Mouse (Mus musculus) G1E (cell line): ENCODE data around the gene Dgkd. TPM values are rescaled to one million over a fixed set of nuclear protein-coding genes. Genes with fewer than 3 reads are reported as not detected.

Source experiments
- ATAC-seq: 2 replicates; pipeline ENCODE4 v1.8.0; 2016; ENCODE audit warnings: mild to moderate bottlenecking; ENCODE audit not compliant: insufficient number of reproducible peaks, poor library complexity, low FRiP score, severe bottlenecking; ENCODE audit errors: extremely low read depth
- DNase-seq: peaks from one replicate; pipeline ENCODE4 v3.0.0; 2012; ENCODE audit warnings: low spot score
- H3K27me3 ChIP-seq: 2 replicates; pipeline ENCODE4 v1.6.1; 2012; ENCODE audit warnings: mild to moderate bottlenecking, low read length, inconsistent platforms; ENCODE audit not compliant: insufficient read depth
- H3K36me3 ChIP-seq: replicated peaks from 2 replicates; pipeline ENCODE3; 2012; ENCODE audit warnings: mild to moderate bottlenecking, inconsistent platforms
- H3K4me1 ChIP-seq: 2 replicates; pipeline ENCODE4 v1.6.1; 2012; ENCODE audit warnings: low read depth, low read length, inconsistent platforms, mixed read lengths; ENCODE audit not compliant: insufficient read depth
- H3K4me3 ChIP-seq: 2 replicates; pipeline ENCODE4 v1.5.1; 2012; ENCODE audit warnings: low read depth, mild to moderate bottlenecking, inconsistent platforms, low read length, moderate library complexity, mixed read lengths
- H3K9me3 ChIP-seq: replicated peaks from 2 replicates; pipeline ENCODE4 v1.6.1; 2012; ENCODE audit warnings: inconsistent platforms
- CTCF ChIP-seq: IDR thresholded peaks from 2 replicates; pipeline ENCODE4 v1.5.1; 2012; ENCODE audit warnings: low read depth, low read length, inconsistent platforms, mixed read lengths
- GATA1 ChIP-seq: IDR thresholded peaks from 2 replicates; pipeline ENCODE4 v1.6.1; 2012; ENCODE audit warnings: borderline replicate concordance, low read length, inconsistent platforms, mixed read lengths
- GATA2 ChIP-seq: IDR thresholded peaks from 2 replicates; pipeline ENCODE4 v1.6.1; 2012; ENCODE audit warnings: low read depth, low read length, inconsistent platforms, borderline replicate concordance
- POLR2AphosphoS5 ChIP-seq: IDR thresholded peaks from 2 replicates; pipeline ENCODE4 v1.6.1; 2012; ENCODE audit warnings: low read depth, low read length, inconsistent platforms; ENCODE audit not compliant: insufficient replicate concordance
- TAL1 ChIP-seq: conservative IDR thresholded peaks from 2 replicates; pipeline ENCODE4 v1.6.1; 2012; ENCODE audit warnings: low read depth, low read length, inconsistent platforms, mixed read lengths
- polyA plus RNA-seq: library from polyadenylated mRNA; stranded (reverse); fragments of >175 nt; gene quantifications from 2 replicates; pipeline ENCODE4 v1.2.3, GENCODE M21; 2012
- total RNA-seq, 2 experiments: library from RNA; stranded (forward) in 1 of 2; stranded (reverse) in 1 of 2; fragments of 200-1000 nt in 1 of 2; fragments of >200 nt in 1 of 2; fragmentation: Nextera tagmentation in 1 of 2; gene quantifications; 2 replicates each; pipeline ENCODE4 v1.2.3; 2014 to 2017

Gene Dgkd
- total and polyA plus RNA-seq, 3 experiments: 20.2 to 61.5 (median 57.3) TPM

GRCm38 (mm10) chr1:87992716-87993115, 139.6 kb downstream of the Dgkd start:
- H3K4me3 ChIP-seq: no peak overlapping the region
- H3K36me3 ChIP-seq: peaks cover 78% of the 10 kb centered on the region
- no peaks in the 10 kb centered on the region for H3K27me3 ChIP-seq
- TF ChIP-seq CTCF (no peak), GATA2 (no peak), TAL1 (no peak), POLR2AphosphoS5 (no peak), GATA1 (no peak)
- H3K4me1 ChIP-seq: no peaks in the 10 kb centered on the region
- DNase-seq (no peak), ATAC-seq (no peak)
- no peaks in the 10 kb centered on the region for H3K9me3 ChIP-seq

Other genes with a start within 250 kb of the Dgkd start
- gene Inpp5d, start 233.0 kb upstream of the Dgkd start, total RNA-seq (2014; fragmentation: Nextera tagmentation): 186 and 188 TPM in 2 replicates
- gene Inpp5d, start 233.0 kb upstream of the Dgkd start, total RNA-seq (2017): 214 and 238 TPM in 2 replicates
- 113 and 122 TPM in 2 replicates for gene Inpp5d, start 233.0 kb upstream of the Dgkd start, polyA plus RNA-seq
- gene Atg16l1, start 97.4 kb upstream of the Dgkd start, total RNA-seq (2014; fragmentation: Nextera tagmentation): 48.1 and 66.2 TPM in 2 replicates
- 72.0 and 82.2 TPM in 2 replicates for gene Atg16l1, start 97.4 kb upstream of the Dgkd start, total RNA-seq (2017)
- 6.6 and 10.3 TPM in 2 replicates for gene Atg16l1, start 97.4 kb upstream of the Dgkd start, polyA plus RNA-seq
- gene Sag, start 49.6 kb upstream of the Dgkd start, total RNA-seq (2014; fragmentation: Nextera tagmentation): 0.19 TPM in 1 of 2 replicates, not detected in the other
- gene Sag, start 49.6 kb upstream of the Dgkd start, total RNA-seq (2017): 0.82 and 1.0 TPM in 2 replicates
- gene Sag, start 49.6 kb upstream of the Dgkd start, polyA plus RNA-seq: not detected in 2 replicates
- gene Usp40, start 155.3 kb downstream of the Dgkd start, total RNA-seq (2014; fragmentation: Nextera tagmentation): 104 and 109 TPM in 2 replicates
- gene Usp40, start 155.3 kb downstream of the Dgkd start, total RNA-seq (2017): 43.5 and 43.7 TPM in 2 replicates
- 2.4 and 4.2 TPM in 2 replicates for gene Usp40, start 155.3 kb downstream of the Dgkd start, polyA plus RNA-seq
- gene Ugt1a10, start 202.1 kb downstream of the Dgkd start, total RNA-seq (2014; fragmentation: Nextera tagmentation): not detected in 2 replicates
- gene Ugt1a10, start 202.1 kb downstream of the Dgkd start, total RNA-seq (2017): 0.05 TPM in 1 of 2 replicates, not detected in the other
- gene Ugt1a10, start 202.1 kb downstream of the Dgkd start, polyA plus RNA-seq: not detected in 2 replicates
- not detected in 2 replicates for gene Ugt1a9, start 217.5 kb downstream of the Dgkd start, total RNA-seq (2014; fragmentation: Nextera tagmentation)
- gene Ugt1a9, start 217.5 kb downstream of the Dgkd start, total RNA-seq (2017): 0.17 and 0.27 TPM in 2 replicates
- gene Ugt1a9, start 217.5 kb downstream of the Dgkd start, polyA plus RNA-seq: not detected in 2 replicates
- not detected in 2 replicates for gene Ugt1a8, start 234.5 kb downstream of the Dgkd start, total RNA-seq (2014; fragmentation: Nextera tagmentation)
- 0.17 TPM in 1 of 2 replicates, not detected in the other for gene Ugt1a8, start 234.5 kb downstream of the Dgkd start, total RNA-seq (2017)
- gene Ugt1a8, start 234.5 kb downstream of the Dgkd start, polyA plus RNA-seq: not detected in 2 replicates
- gene Ugt1a7c, start 241.8 kb downstream of the Dgkd start, total RNA-seq (2014; fragmentation: Nextera tagmentation): 0.30 and 0.63 TPM in 2 replicates
- 3.9 and 4.5 TPM in 2 replicates for gene Ugt1a7c, start 241.8 kb downstream of the Dgkd start, total RNA-seq (2017)
- 0.08 and 0.18 TPM in 2 replicates for gene Ugt1a7c, start 241.8 kb downstream of the Dgkd start, polyA plus RNA-seq
- gene Ugt1a6b, start 250.0 kb downstream of the Dgkd start, total RNA-seq (2014; fragmentation: Nextera tagmentation): not detected in 2 replicates
- 0.27 and 0.41 TPM in 2 replicates for gene Ugt1a6b, start 250.0 kb downstream of the Dgkd start, total RNA-seq (2017)
- not detected in 2 replicates for gene Ugt1a6b, start 250.0 kb downstream of the Dgkd start, polyA plus RNA-seq